Mouse (Mus musculus) heart, embryonic 12.5 days (tissue): Measurements from ENCODE around the gene Tmem63a. TPM values are rescaled to one million over a fixed set of nuclear protein-coding genes. Genes with fewer than 3 reads are reported as not detected.

Experiments
- ATAC-seq: fragments of 200-750 bp; cut with Nextera tagmentation; 2 replicates; pipeline ENCODE4 v1.8.0; 2017; ENCODE audit warnings: moderate TSS enrichment, moderate library complexity; ENCODE audit not compliant: insufficient number of reproducible peaks, low FRiP score
- H3K27ac ChIP-seq: fragments of 300-500 bp; sonication (generic); 2 replicates; pipeline ENCODE4 v1.5.1; 2016; ENCODE audit warnings: mild to moderate bottlenecking, moderate library complexity; ENCODE audit not compliant: poor library complexity, severe bottlenecking
- H3K27me3 ChIP-seq: fragments of 300-500 bp; sonication (generic); replicated peaks from 2 replicates; pipeline ENCODE4 v1.6.1; 2016; ENCODE audit warnings: mild to moderate bottlenecking, moderate library complexity
- H3K36me3 ChIP-seq: fragments of 300-500 bp; sonication (generic); 2 replicates; pipeline ENCODE4 v1.6.1; 2016; ENCODE audit warnings: mild to moderate bottlenecking, moderate library complexity
- H3K4me1 ChIP-seq: fragments of 300-500 bp; sonication (generic); replicated peaks from 2 replicates; pipeline ENCODE4 v1.6.1; 2016; ENCODE audit warnings: mild to moderate bottlenecking
- H3K4me2 ChIP-seq: fragments of 300-500 bp; sonication (generic); 2 replicates; pipeline ENCODE4 v1.6.1; 2016; ENCODE audit warnings: mild to moderate bottlenecking, moderate library complexity
- H3K4me3 ChIP-seq: fragments of 300-500 bp; sonication (generic); 2 replicates; pipeline ENCODE4 v1.5.1; 2016; ENCODE audit warnings: mild to moderate bottlenecking
- H3K9ac ChIP-seq: fragments of 300-500 bp; sonication (generic); 2 replicates; pipeline ENCODE4 v1.6.1; 2016; ENCODE audit warnings: mild to moderate bottlenecking, moderate library complexity
- H3K9me3 ChIP-seq: fragments of 300-500 bp; sonication (generic); replicated peaks from 2 replicates; pipeline ENCODE4 v1.6.1; 2016; ENCODE audit warnings: mild to moderate bottlenecking, moderate library complexity
- whole genome bisulfite sequencing: fragments of 180-500 bp; shearing (Covaris S2); methylation state at CpG from one replicate; pipeline ENCODE4 v1.1.7; 2016; 5-methylcytosine and 5-hydroxymethylcytosine counted together
- polyA plus RNA-seq: library from polyadenylated mRNA; unstranded; fragments of >200 nt; fragmentation: Nextera tagmentation; extraction: Ambion mirVana; gene quantifications from 2 replicates; pipeline ENCODE4 v1.2.1, GENCODE M21; 2016

The Tmem63a gene
- polyA plus RNA-seq, 1 experiment from 2014 or later: 10.2 TPM

DNA sequence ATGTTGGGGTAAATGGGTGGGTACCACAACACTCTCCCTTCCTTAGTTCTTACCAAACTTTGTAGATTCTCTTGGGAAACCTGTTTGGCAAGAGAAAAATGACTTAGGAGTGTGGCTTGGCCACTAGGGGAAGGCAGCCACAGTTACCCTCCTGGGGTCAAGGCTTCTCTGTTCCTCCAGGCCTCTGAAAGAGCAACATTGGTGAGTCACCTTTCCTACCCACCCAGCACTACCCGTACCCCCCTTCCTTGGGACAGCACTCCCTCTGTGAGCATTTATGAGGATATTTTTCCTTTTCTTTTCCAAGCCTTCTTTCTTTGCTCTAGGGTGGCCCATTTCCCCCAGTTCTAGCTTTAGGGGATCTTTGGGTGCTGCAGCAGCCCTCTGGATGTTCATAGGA, 1.8 kb downstream of the Tmem63a start:
- ATAC-seq: no peak
- no peak overlapping the region for H3K9ac ChIP-seq
- no peaks in the 10 kb centered on the region for H3K9me3 ChIP-seq
- H3K4me1 ChIP-seq: peaks cover 47% of the 10 kb centered on the region
- H3K36me3 ChIP-seq: peaks cover 22% of the 10 kb centered on the region
- no peaks in the 10 kb centered on the region; the same call in 1 of the 2 replicates for H3K27me3 ChIP-seq
- peak overlapping the region; percentile 87; the same call in 1 of the 2 replicates for H3K4me2 ChIP-seq
- 63% methylated on average over 1 of the region's 1 CpGs for WGBS
- no peak overlapping the region for H3K4me3 ChIP-seq
- no peak overlapping the region for H3K27ac ChIP-seq

- H3K4me3 ChIP-seq: no peak overlapping the region
These were observed 2.4 kb downstream of the Tmem63a start for GRCm38 (mm10) chr1:180944553-180944952.

GRCm38 (mm10) chr1:180945001-180945980, 3.1 kb downstream of the Tmem63a start:
- Histone ChIP-seq H3K9me3 (no peaks in the 10 kb centered on the region), H3K4me2 (peak overlapping the region; percentile 42), H3K4me1 (peaks cover 47% of the 10 kb centered on the region), H3K4me3 (peak overlapping the region; percentile 2; the same call in 1 of the 2 replicates), H3K27ac (peak overlapping the region; percentile 25), H3K9ac (peak overlapping the region; percentile 3; the same call in 1 of the 2 replicates), H3K36me3 (peaks cover 36% of the 10 kb centered on the region), H3K27me3 (no peaks in the 10 kb centered on the region; the same call in 1 of the 2 replicates)
- peak; percentile 58; the same call in 1 of the 2 replicates for ATAC-seq
- 22% methylated on average over 20 of the region's 20 CpGs for WGBS

More at GRCm38 (mm10) chr1:180944553-180944952, 2.4 kb downstream of the Tmem63a start:
- no peak overlapping the region for H3K27ac ChIP-seq
- H3K9me3 ChIP-seq: no peaks in the 10 kb centered on the region
- WGBS: 77% methylated on average over 4 of the region's 4 CpGs
- no peak for ATAC-seq
- peaks cover 28% of the 10 kb centered on the region for H3K36me3 ChIP-seq
- H3K4me1 ChIP-seq: peaks cover 47% of the 10 kb centered on the region
- no peak overlapping the region for H3K9ac ChIP-seq
- H3K27me3 ChIP-seq: no peaks in the 10 kb centered on the region; the same call in 1 of the 2 replicates
- no peak overlapping the region for H3K4me2 ChIP-seq

- WGBS: 87% methylated on average over 6 of the region's 6 CpGs
- Histone ChIP-seq H3K36me3 (peaks cover 40% of the 10 kb centered on the region), H3K4me3 (no peak overlapping the region), H3K27me3 (no peaks in the 10 kb centered on the region), H3K9ac (no peak overlapping the region), H3K4me2 (no peak overlapping the region), H3K27ac (no peak overlapping the region), H3K4me1 (peaks cover 41% of the 10 kb centered on the region), H3K9me3 (0 out of 2 replicates have a peak, but pooled peaks cover 4% of the 10 kb centered on the region)
- no peak for ATAC-seq
These were observed 4.3 kb downstream of the Tmem63a start for GRCm38 (mm10) chr1:180946448-180946847.

DNA sequence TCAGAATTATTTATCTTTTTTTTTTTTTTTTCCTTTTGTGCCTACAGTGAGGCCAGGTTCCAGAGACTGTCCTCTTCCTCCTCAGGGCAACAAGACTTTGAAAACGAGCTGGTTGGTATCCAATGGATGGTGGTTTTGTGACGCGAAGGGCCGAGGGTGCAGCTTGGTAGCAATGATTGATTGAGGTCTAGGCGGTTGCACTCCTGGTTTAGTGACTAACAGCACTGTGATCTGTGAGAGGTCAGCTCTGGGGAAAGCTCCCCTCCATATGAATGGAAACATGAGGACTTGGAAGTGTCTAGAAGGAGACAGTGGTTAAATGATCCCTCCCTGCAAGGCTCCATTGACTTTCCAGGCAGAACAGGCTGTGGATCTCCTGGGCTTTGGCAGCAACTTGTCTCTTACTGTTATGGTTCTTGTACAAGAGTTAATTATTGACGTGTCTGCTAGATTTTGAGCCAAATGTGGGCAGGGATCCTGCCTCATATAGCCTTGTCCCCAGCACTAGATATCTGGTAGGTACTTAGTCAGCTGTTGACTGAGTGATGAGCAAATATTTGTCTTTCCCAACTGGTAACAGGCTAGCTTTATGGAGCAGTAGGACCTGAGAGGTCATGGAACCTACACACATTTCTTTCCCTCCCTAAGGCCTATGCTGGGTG, 10.1 kb downstream of the Tmem63a start:
- Histone ChIP-seq H3K4me3 (no peak overlapping the region), H3K9ac (no peak overlapping the region), H3K27ac (no peak overlapping the region), H3K9me3 (0 out of 2 replicates have a peak, but pooled peaks cover 4% of the 10 kb centered on the region), H3K27me3 (no peaks in the 10 kb centered on the region), H3K4me1 (no peaks in the 10 kb centered on the region), H3K36me3 (peaks cover 82% of the 10 kb centered on the region), H3K4me2 (no peak overlapping the region)
- no peak for ATAC-seq
- WGBS: 81% methylated on average over 6 of the region's 6 CpGs

DNA sequence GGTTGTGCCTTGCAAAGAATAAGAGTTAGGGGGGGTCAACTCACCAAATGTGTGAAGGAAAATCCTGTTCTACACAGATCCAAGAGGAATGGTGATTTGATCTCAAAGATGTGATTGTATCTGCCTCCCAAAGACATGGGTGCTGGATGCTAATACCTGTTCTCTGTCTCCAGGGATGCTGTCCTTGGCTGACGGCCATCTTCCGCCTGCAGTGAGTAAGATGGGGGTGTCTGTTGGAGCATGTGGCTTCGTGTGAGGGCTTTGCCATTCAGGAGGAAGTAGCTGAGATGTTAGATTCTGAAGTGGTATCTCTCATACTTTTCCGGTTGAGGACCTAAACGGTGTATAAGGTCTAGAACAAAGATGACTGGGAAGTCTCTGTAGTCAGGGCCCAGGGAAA, 10.7 kb downstream of the Tmem63a start:
- 82% methylated on average over 5 of the region's 5 CpGs for WGBS

GRCm38 (mm10) chr1:180956401-180956800, 14.3 kb downstream of the Tmem63a start:
- Histone ChIP-seq H3K4me1 (no peaks in the 10 kb centered on the region), H3K27me3 (no peaks in the 10 kb centered on the region), H3K9ac (no peak overlapping the region), H3K27ac (no peak overlapping the region; the same call in 1 of the 2 replicates), H3K4me3 (no peak overlapping the region), H3K9me3 (0 out of 2 replicates have a peak, but pooled peaks cover under 1% of the 10 kb centered on the region), H3K36me3 (peaks cover 88% of the 10 kb centered on the region), H3K4me2 (no peak overlapping the region)
- WGBS: 82% methylated on average over 8 of the region's 8 CpGs
- ATAC-seq: no peak

More for the DNA sequence above, 10.7 kb downstream of the Tmem63a start:
- H3K4me2 ChIP-seq: no peak overlapping the region
- no peaks in the 10 kb centered on the region for H3K4me1 ChIP-seq
- no peak for ATAC-seq
- H3K36me3 ChIP-seq: peaks cover 83% of the 10 kb centered on the region
- no peaks in the 10 kb centered on the region for H3K27me3 ChIP-seq
- H3K9me3 ChIP-seq: 0 out of 2 replicates have a peak, but pooled peaks cover 4% of the 10 kb centered on the region
- no peak overlapping the region for H3K4me3 ChIP-seq
- no peak overlapping the region for H3K27ac ChIP-seq
- no peak overlapping the region for H3K9ac ChIP-seq

- Histone ChIP-seq H3K4me2 (no peak overlapping the region), H3K27me3 (no peaks in the 10 kb centered on the region), H3K9me3 (no peaks in the 10 kb centered on the region), H3K9ac (no peak overlapping the region), H3K27ac (no peak overlapping the region), H3K36me3 (peaks cover 90% of the 10 kb centered on the region), H3K4me1 (no peaks in the 10 kb centered on the region), H3K4me3 (no peak overlapping the region)
- WGBS: 66% methylated on average over 8 of the region's 8 CpGs
- peak; percentile 78 for ATAC-seq
These were observed 14.8 kb downstream of the Tmem63a start for GRCm38 (mm10) chr1:180956973-180957381.

GRCm38 (mm10) chr1:180957989-180958388, 15.8 kb downstream of the Tmem63a start:
- WGBS: 79% methylated on average over 3 of the region's 3 CpGs
- Histone ChIP-seq H3K36me3 (peaks cover 89% of the 10 kb centered on the region), H3K9ac (no peak overlapping the region), H3K27me3 (no peaks in the 10 kb centered on the region), H3K4me1 (no peaks in the 10 kb centered on the region), H3K27ac (no peak overlapping the region), H3K4me2 (no peak overlapping the region), H3K9me3 (no peaks in the 10 kb centered on the region), H3K4me3 (no peak overlapping the region)
- no peak for ATAC-seq

GRCm38 (mm10) chr1:180958797-180959196, 16.7 kb downstream of the Tmem63a start:
- no peak for ATAC-seq
- WGBS: 68% methylated on average over 3 of the region's 3 CpGs

GRCm38 (mm10) chr1:180965786-180966185, 23.6 kb downstream of the Tmem63a start:
- no peaks in the 10 kb centered on the region for H3K9me3 ChIP-seq
- H3K36me3 ChIP-seq: peaks cover 83% of the 10 kb centered on the region
- no peak overlapping the region for H3K9ac ChIP-seq
- no peak overlapping the region for H3K4me2 ChIP-seq
- H3K4me3 ChIP-seq: no peak overlapping the region
- no peak overlapping the region for H3K27ac ChIP-seq
- H3K4me1 ChIP-seq: peaks cover 16% of the 10 kb centered on the region
- H3K27me3 ChIP-seq: no peaks in the 10 kb centered on the region
- ATAC-seq: no peak
- WGBS: 83% methylated on average over 3 of the region's 3 CpGs

More at GRCm38 (mm10) chr1:180958797-180959196, 16.7 kb downstream of the Tmem63a start:
- Histone ChIP-seq H3K4me2 (no peak overlapping the region), H3K27ac (no peak overlapping the region), H3K36me3 (peaks cover 89% of the 10 kb centered on the region), H3K27me3 (no peaks in the 10 kb centered on the region), H3K9ac (no peak overlapping the region), H3K4me3 (no peak overlapping the region), H3K4me1 (no peaks in the 10 kb centered on the region), H3K9me3 (no peaks in the 10 kb centered on the region)
